8 mouse cellular contexts compared by ENCODE assay signal in the genomic region with DNA sequence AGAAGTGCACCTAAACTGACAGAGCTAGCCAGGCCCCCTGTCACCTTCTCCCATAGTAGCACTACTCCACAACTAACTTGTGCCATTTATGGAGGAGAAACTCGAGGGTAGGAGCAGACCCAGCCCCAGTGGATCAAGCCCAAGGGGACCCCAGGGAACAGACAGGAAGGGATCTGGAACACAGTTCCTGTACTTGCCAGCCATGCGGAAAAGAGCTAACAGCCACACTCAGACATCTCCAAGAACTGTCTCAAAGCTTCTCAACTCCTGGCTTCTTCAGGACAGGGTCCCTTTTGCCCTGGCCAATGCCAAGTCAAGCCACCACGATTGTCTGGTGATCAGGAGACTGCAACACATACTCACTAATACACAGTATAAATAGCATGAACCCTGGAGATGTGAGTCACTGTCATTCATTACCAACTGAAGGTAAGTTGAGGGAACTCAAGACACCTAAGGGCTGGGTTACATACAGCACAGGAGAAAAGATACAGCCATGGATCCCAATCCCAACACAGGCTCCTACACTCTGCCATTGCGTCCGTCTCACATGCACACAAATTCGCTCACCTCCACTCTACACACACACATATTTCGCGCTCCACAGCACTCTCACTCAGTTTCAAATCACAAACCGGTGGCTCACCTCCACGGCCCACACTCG. TPM values are rescaled to one million over a fixed set of nuclear protein-coding genes. Genes with fewer than 3 reads are reported as not detected.
DNase-seq lines count a peak whose midpoint lies in the region; ATAC-seq and TF ChIP-seq lines count a peak whose summit lies in the region.

No protein-coding gene starts in this region.

- H3K4me1 ChIP-seq in lung, adult 2 months (ENCODE audit: control insufficient read depth, insufficient read depth, low read length): 0 out of 2 replicates have a peak, but pooled peaks cover 3% of the 10 kb centered on the region
- H3K4me1 ChIP-seq in embryonic facial prominence, embryonic 15.5 days: peaks cover 46% of the 10 kb centered on the region
- peaks cover 43% of the 10 kb centered on the region for H3K4me1 ChIP-seq in intestine, embryonic 15.5 days (replicated peaks)
- peaks cover 71% of the 10 kb centered on the region for H3K4me1 ChIP-seq in neural tube, embryonic 13.5 days (replicated peaks)

- peak overlapping the region; percentile 82 for H3K9ac ChIP-seq in embryonic facial prominence, embryonic 15.5 days
- H3K9ac ChIP-seq in intestine, embryonic 15.5 days: peak overlapping the region; percentile 98
- peak overlapping the region; percentile 97 for H3K9ac ChIP-seq in neural tube, embryonic 13.5 days

- no peak for TF ChIP-seq CTCF in lung, adult 2 months (IDR thresholded peaks at IDR 0.05; ENCODE audit: insufficient read depth, low read length)

- TF ChIP-seq POLR2A in lung, adult 2 months (IDR thresholded peaks at IDR 0.05; ENCODE audit: borderline replicate concordance, extremely low read depth, low read depth, low read length): no peak

- no peak for DNase-seq in lung, adult 2 months
- no peak for DNase-seq in lung, postnatal 10 days
- no peak for DNase-seq in left cerebral cortex, adult 9 months (ENCODE audit: low spot score in 2 of 2)
- DNase-seq in thymus, postnatal 25 days: no peak
- DNase-seq in ovary, postnatal 14 days (ENCODE audit: low spot score): no peak

- 18% methylated on average over 11 of the region's 11 CpGs for WGBS in lung, adult 2 months
- 6% methylated on average over 11 of the region's 11 CpGs for WGBS in embryonic facial prominence, embryonic 15.5 days
- WGBS in intestine, embryonic 15.5 days: 3% methylated on average over 11 of the region's 11 CpGs
- WGBS in neural tube, embryonic 13.5 days: 3% methylated on average over 11 of the region's 11 CpGs

- H3K27me3 ChIP-seq in embryonic facial prominence, embryonic 15.5 days: no peaks in the 10 kb centered on the region; the same call in 1 of the 2 replicates
- H3K27me3 ChIP-seq in intestine, embryonic 15.5 days (replicated peaks): no peaks in the 10 kb centered on the region
- H3K27me3 ChIP-seq in neural tube, embryonic 13.5 days: peaks cover 5% of the 10 kb centered on the region; the same call in 1 of the 2 replicates

- no peaks in the 10 kb centered on the region for H3K9me3 ChIP-seq in embryonic facial prominence, embryonic 15.5 days (replicated peaks)
- no peaks in the 10 kb centered on the region for H3K9me3 ChIP-seq in intestine, embryonic 15.5 days
- H3K9me3 ChIP-seq in neural tube, embryonic 13.5 days: no peaks in the 10 kb centered on the region

- H3K27ac ChIP-seq in embryonic facial prominence, embryonic 15.5 days (replicated peaks): peak overlapping the region; percentile 92
- peak overlapping the region; percentile 91 for H3K27ac ChIP-seq in intestine, embryonic 15.5 days
- peak overlapping the region; percentile 90 for H3K27ac ChIP-seq in neural tube, embryonic 13.5 days (replicated peaks)

- H3K36me3 ChIP-seq in embryonic facial prominence, embryonic 15.5 days: no peaks in the 10 kb centered on the region
- no peaks in the 10 kb centered on the region for H3K36me3 ChIP-seq in intestine, embryonic 15.5 days
- H3K36me3 ChIP-seq in neural tube, embryonic 13.5 days: no peaks in the 10 kb centered on the region

- H3K4me3 ChIP-seq in lung, adult 2 months (replicated peaks; ENCODE audit: extremely low read depth, low read depth, low read length): peak overlapping the region; percentile 86
- peak overlapping the region; percentile 90 for H3K4me3 ChIP-seq in embryonic facial prominence, embryonic 15.5 days (replicated peaks)
- H3K4me3 ChIP-seq in intestine, embryonic 15.5 days (replicated peaks): peak overlapping the region; percentile 88
- H3K4me3 ChIP-seq in neural tube, embryonic 13.5 days: peak overlapping the region; percentile 97

- ATAC-seq in embryonic facial prominence, embryonic 15.5 days (ENCODE audit: insufficient number of reproducible peaks, low FRiP score, low TSS enrichment, low read depth): no peak
- no peak for ATAC-seq in intestine, embryonic 15.5 days
- ATAC-seq in neural tube, embryonic 13.5 days (ENCODE audit: low read depth): no peak

- peak overlapping the region; percentile 57 for H3K4me2 ChIP-seq in embryonic facial prominence, embryonic 15.5 days (replicated peaks)
- H3K4me2 ChIP-seq in intestine, embryonic 15.5 days (replicated peaks): peak overlapping the region; percentile 79
- H3K4me2 ChIP-seq in neural tube, embryonic 13.5 days: peak overlapping the region; percentile 93

RNA-seq across cellular contexts. Expression of a gene that starts 1.3 kb away (rescaled TPM):
- 18.7 and 22.9 TPM in 2 replicates for polyA plus RNA-seq in lung, adult 2 months (2012; rRNA removed)
- polyA plus RNA-seq in embryonic facial prominence, embryonic 15.5 days (2015; fragmentation: Nextera tagmentation; extraction: Ambion mirVana): 28.9 TPM in 2 replicates
- 17.1 and 19.5 TPM in 2 replicates for polyA plus RNA-seq in intestine, embryonic 15.5 days (2015; fragmentation: Nextera tagmentation; extraction: Ambion mirVana)
- polyA plus RNA-seq in neural tube, embryonic 13.5 days (2015; fragmentation: Nextera tagmentation; extraction: Ambion mirVana): 10.5 and 12.9 TPM in 2 replicates
